Mouse (Mus musculus): ENCODE data around the gene Tmem170b. TPM values are rescaled to one million over a fixed set of nuclear protein-coding genes. Genes with fewer than 3 reads are reported as not detected.

Tmem170b gene
- polyA plus RNA-seq, 1 experiment = 21.6 TPM

- Histone ChIP-seq H3K27ac (ENCODE audit: insufficient read depth, low read length) (no peak overlapping the region), H3K27me3 (ENCODE audit: control insufficient read depth, insufficient read depth, low read length) (no peaks in the 10 kb centered on the region), H3K4me3 (replicated peaks; ENCODE audit: insufficient read depth, low read depth, low read length) (no peak overlapping the region), H3K4me1 (ENCODE audit: control insufficient read depth, insufficient read depth, low read length) (no peaks in the 10 kb centered on the region)
- WGBS = 56% methylated on average over 10 of the region's 10 CpGs
- TF ChIP-seq POLR2A (IDR thresholded peaks at IDR 0.05; ENCODE audit: borderline replicate concordance, insufficient read depth, low read length) = no peak
- no peak for TF ChIP-seq CTCF (IDR thresholded peaks at IDR 0.05; ENCODE audit: borderline replicate concordance, insufficient read depth, low read depth, low read length)
- no peak for DNase-seq
Observed at GRCm38 (mm10) chr13:41644591-41645482, 39.1 kb downstream of the Tmem170b start.

DNA sequence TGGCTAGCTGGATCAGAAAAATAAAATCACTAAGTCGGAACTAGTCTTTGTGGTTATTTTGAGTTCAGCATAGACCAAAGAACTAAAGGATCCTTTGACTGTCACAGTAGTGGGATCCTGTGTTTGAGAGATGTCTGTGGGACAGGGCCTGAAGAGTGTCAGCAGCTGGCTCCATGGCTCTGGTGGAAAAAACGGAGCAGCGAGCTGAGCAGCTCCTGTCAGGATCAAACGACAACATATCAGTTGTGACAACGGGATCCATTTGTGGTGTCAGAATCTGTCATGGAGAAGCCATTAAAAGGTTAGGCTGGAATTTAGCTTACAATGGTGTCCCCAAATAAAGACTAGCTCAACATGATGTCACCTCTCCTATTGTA, 39.8 kb downstream of the Tmem170b start:
- H3K27me3 ChIP-seq (ENCODE audit: control insufficient read depth, insufficient read depth, low read length) = no peaks in the 10 kb centered on the region
- 63% methylated on average over 5 of the region's 5 CpGs for WGBS
- no peaks in the 10 kb centered on the region for H3K4me1 ChIP-seq (ENCODE audit: control insufficient read depth, insufficient read depth, low read length)
- DNase-seq = no peak
- H3K27ac ChIP-seq (ENCODE audit: insufficient read depth, low read length) = no peak overlapping the region
- TF ChIP-seq POLR2A (IDR thresholded peaks at IDR 0.05; ENCODE audit: borderline replicate concordance, insufficient read depth, low read length) = no peak
- TF ChIP-seq CTCF (IDR thresholded peaks at IDR 0.05; ENCODE audit: borderline replicate concordance, insufficient read depth, low read depth, low read length) = no peak
- no peak overlapping the region for H3K4me3 ChIP-seq (replicated peaks; ENCODE audit: insufficient read depth, low read depth, low read length)

DNA sequence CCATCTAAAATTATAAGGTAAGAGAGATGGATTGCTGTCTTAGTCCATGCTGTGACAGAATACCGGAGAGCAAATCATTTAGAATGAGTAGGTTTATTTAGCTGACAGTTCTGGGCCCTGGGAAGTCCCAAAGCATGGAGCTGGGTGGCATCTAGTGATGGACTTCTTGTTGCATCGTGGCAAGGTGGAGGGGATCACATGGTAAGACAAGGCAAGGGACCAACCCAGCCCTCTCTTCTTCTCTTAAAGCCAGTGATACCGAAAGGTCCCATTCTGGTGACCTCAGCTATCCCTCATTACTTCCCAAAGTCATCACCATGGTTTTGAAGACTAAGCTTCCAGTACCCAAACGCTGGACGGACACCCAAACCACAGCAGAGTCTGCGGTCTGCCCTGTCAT, 42.3 kb downstream of the Tmem170b start:
- Histone ChIP-seq H3K4me1 (ENCODE audit: control insufficient read depth, insufficient read depth, low read length) (no peaks in the 10 kb centered on the region), H3K27me3 (ENCODE audit: control insufficient read depth, insufficient read depth, low read length) (no peaks in the 10 kb centered on the region), H3K4me3 (replicated peaks; ENCODE audit: insufficient read depth, low read depth, low read length) (no peak overlapping the region), H3K27ac (ENCODE audit: insufficient read depth, low read length) (no peak overlapping the region)
- TF ChIP-seq CTCF (IDR thresholded peaks at IDR 0.05; ENCODE audit: borderline replicate concordance, insufficient read depth, low read depth, low read length) (no peak), POLR2A (IDR thresholded peaks at IDR 0.05; ENCODE audit: borderline replicate concordance, insufficient read depth, low read length) (no peak)
- DNase-seq = no peak
- 64% methylated on average over 6 of the region's 6 CpGs for WGBS

DNA sequence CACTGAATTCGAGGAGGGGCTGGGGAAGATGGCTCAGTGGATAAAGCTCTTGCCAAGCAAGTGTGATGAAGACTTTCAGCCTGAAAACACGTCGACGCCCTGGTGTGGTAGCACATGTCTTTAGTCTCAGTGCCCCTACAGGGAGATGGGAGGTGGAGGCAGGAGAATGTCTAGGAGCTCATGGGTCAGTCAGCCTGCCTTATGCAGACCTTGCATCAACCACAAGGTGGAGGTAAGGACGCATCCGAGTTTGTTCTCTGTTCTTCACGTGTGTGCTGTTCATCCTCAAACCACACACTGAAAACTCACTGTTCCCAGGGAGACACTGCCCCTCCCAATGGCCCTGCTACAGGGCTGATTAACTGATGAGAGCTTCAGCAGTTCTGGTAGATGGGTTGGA, 45.0 kb downstream of the Tmem170b start:
- H3K27me3 ChIP-seq (ENCODE audit: control insufficient read depth, insufficient read depth, low read length) = no peaks in the 10 kb centered on the region
- H3K4me1 ChIP-seq (ENCODE audit: control insufficient read depth, insufficient read depth, low read length) = no peaks in the 10 kb centered on the region
- no peak overlapping the region for H3K27ac ChIP-seq (ENCODE audit: insufficient read depth, low read length)
- TF ChIP-seq POLR2A (IDR thresholded peaks at IDR 0.05; ENCODE audit: borderline replicate concordance, insufficient read depth, low read length) (no peak), CTCF (IDR thresholded peaks at IDR 0.05; ENCODE audit: borderline replicate concordance, insufficient read depth, low read depth, low read length) (no peak)
- H3K4me3 ChIP-seq (replicated peaks; ENCODE audit: insufficient read depth, low read depth, low read length) = no peak overlapping the region
- no peak for DNase-seq
- 77% methylated on average over 7 of the region's 7 CpGs for WGBS

- H3K27me3 ChIP-seq (ENCODE audit: control insufficient read depth, insufficient read depth, low read length) = no peaks in the 10 kb centered on the region
- H3K4me1 ChIP-seq (ENCODE audit: control insufficient read depth, insufficient read depth, low read length) = no peaks in the 10 kb centered on the region
- WGBS = 85% methylated on average over 2 of the region's 2 CpGs
- no peak overlapping the region for H3K27ac ChIP-seq (ENCODE audit: insufficient read depth, low read length)
- no peak overlapping the region for H3K4me3 ChIP-seq (replicated peaks; ENCODE audit: insufficient read depth, low read depth, low read length)
- TF ChIP-seq CTCF (IDR thresholded peaks at IDR 0.05; ENCODE audit: borderline replicate concordance, insufficient read depth, low read depth, low read length) = no peak
- TF ChIP-seq POLR2A (IDR thresholded peaks at IDR 0.05; ENCODE audit: borderline replicate concordance, insufficient read depth, low read length) = no peak
- no peak for DNase-seq
Observed at GRCm38 (mm10) chr13:41653791-41654190, 48.1 kb downstream of the Tmem170b start.

DNA sequence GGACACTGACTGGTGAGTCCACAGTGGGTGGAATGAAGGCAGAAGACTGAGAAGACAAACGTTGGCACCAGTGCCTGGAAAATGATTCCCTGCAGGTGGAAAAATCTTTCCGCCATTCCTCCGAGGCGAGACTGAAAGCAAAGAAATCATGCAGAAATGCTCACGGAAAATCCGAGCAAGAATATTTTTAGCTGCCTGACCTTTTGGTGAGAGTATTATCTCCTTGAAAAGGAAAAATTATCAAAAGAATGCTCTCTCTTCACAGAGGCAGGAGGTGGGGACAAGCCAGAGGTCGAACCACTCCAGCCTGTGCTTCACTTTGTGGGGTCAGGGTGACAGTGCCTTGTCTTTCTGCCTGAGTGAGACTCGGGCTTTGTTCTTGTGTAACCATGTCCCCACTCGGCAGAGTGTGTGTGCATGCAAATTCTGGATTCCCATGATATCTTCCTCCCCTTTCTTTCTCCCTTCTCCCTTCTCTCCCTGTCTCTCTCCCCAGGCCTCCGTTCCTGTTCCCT, 49.9 kb downstream of the Tmem170b start:
- DNase-seq = no peak
- H3K4me1 ChIP-seq (ENCODE audit: control insufficient read depth, insufficient read depth, low read length) = no peaks in the 10 kb centered on the region
- H3K4me3 ChIP-seq (replicated peaks; ENCODE audit: insufficient read depth, low read depth, low read length) = no peak overlapping the region
- TF ChIP-seq CTCF (IDR thresholded peaks at IDR 0.05; ENCODE audit: borderline replicate concordance, insufficient read depth, low read depth, low read length) = no peak
- TF ChIP-seq POLR2A (IDR thresholded peaks at IDR 0.05; ENCODE audit: borderline replicate concordance, insufficient read depth, low read length) = no peak
- no peak overlapping the region for H3K27ac ChIP-seq (ENCODE audit: insufficient read depth, low read length)
- H3K27me3 ChIP-seq (ENCODE audit: control insufficient read depth, insufficient read depth, low read length) = no peaks in the 10 kb centered on the region
- WGBS = 30% methylated on average over 10 of the region's 10 CpGs

DNA sequence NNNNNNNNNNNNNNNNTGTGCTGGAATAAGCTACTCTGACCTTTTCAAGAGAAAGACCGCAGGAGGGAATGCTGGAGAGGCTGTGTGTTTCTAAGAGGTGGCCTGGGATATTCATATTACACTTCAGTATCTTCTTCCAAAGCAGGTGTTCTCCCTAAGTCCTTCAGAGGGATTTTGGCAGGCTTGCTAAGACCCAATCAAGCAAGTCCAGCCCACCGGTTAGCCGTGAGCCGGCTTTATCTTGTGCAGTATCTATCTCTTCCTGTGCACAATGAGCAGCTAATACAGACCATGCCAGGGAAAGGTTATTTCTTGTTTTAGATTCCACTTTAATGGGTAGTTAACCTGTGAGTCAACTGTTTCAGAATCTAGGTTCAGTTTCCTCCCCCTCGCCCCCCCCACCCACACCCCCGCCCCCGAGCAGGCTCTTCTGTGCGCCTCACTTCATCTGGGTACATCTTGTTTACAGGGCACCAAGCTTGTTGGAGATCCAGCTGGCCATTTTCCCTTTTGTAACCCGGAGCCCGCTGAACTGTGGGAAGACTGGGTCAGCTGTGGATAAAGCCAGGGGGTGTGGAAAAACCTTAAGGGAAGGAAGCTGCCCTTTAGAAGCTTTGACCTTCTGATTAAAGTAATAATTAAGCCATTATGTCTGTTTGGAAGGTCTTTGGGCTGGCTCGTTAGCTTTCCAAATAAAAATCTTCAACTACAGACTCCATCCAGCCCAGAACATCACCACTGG, 54.5 kb downstream of the Tmem170b start:
- Histone ChIP-seq H3K27ac (ENCODE audit: insufficient read depth, low read length) (peak overlapping the region; percentile 13; the same call in 1 of the 2 replicates), H3K4me3 (replicated peaks; ENCODE audit: insufficient read depth, low read depth, low read length) (no peak overlapping the region), H3K4me1 (ENCODE audit: control insufficient read depth, insufficient read depth, low read length) (no peaks in the 10 kb centered on the region), H3K27me3 (ENCODE audit: control insufficient read depth, insufficient read depth, low read length) (no peaks in the 10 kb centered on the region)
- no peak for TF ChIP-seq CTCF (IDR thresholded peaks at IDR 0.05; ENCODE audit: borderline replicate concordance, insufficient read depth, low read depth, low read length)
- no peak for TF ChIP-seq POLR2A (IDR thresholded peaks at IDR 0.05; ENCODE audit: borderline replicate concordance, insufficient read depth, low read length)
- DNase-seq = peak in 1 of 2 experiments; percentile 31
- WGBS = 34% methylated on average over 11 of the region's 11 CpGs

Data from cerebellum, adult 2 months (tissue).